Comparison of ENCODE assay signal across 18 mouse cellular contexts in the genomic region with DNA sequence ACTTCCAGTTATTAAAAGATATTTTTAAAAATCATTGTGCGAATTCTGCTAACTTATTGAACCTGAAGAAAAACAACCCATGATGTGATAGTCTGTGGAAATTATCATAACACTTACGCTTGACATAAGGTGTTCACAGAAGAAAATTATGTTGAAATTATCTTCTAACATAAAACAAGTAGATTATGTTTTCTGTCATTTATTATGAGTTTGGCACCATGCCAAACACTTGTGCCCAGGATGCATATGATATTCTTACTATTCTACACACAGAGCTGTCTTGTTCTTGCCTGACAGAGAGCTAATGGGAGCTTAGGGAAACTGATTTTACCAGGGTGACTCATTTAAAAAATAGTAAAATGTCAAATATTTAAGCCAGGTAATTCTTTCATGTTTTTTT.
"Had no signal": no experiment of that assay in that cellular context is flagged by ENCODE, and none has a peak within 500 bp of the region (broad histone marks: within the 10 kb centered on the region; RNA-seq: fewer than 3 reads in every experiment).

No protein-coding gene starts in this region.

- DNase-seq: liver, postnatal 0 days; lung, adult 2 months; lung, postnatal 14 days; lung, postnatal 36 days; right cerebral cortex, postnatal 14 days; thymus, adult 2 months; thymus, postnatal 25 days; thymus, postnatal 4 days had no signal

- H3K27ac ChIP-seq: liver, embryonic 15.5 days; lung, embryonic 15.5 days; macrophage; midbrain, embryonic 12.5 days; midbrain, embryonic 15.5 days; neural tube, embryonic 12.5 days; stomach, embryonic 15.5 days; stomach, postnatal 0 days had no signal

- H3K9me3 ChIP-seq: liver, embryonic 15.5 days; lung, embryonic 15.5 days; megakaryocyte, embryonic 14.5 days; midbrain, embryonic 12.5 days; midbrain, embryonic 15.5 days; neural tube, embryonic 12.5 days; stomach, embryonic 15.5 days had no signal

- H3K36me3 ChIP-seq: liver, embryonic 15.5 days; lung, embryonic 15.5 days; midbrain, embryonic 12.5 days; midbrain, embryonic 15.5 days; neural tube, embryonic 12.5 days; stomach, embryonic 15.5 days had no signal

- ATAC-seq: liver, postnatal 0 days; lung, postnatal 0 days; midbrain, embryonic 15.5 days had no signal

- H3K27me3 ChIP-seq: liver, embryonic 15.5 days; lung, embryonic 15.5 days; megakaryocyte, embryonic 14.5 days; midbrain, embryonic 12.5 days; midbrain, embryonic 15.5 days; neural tube, embryonic 12.5 days; stomach, embryonic 15.5 days had no signal

- H3K9ac ChIP-seq: liver, embryonic 15.5 days; liver, postnatal 0 days; lung, embryonic 15.5 days; midbrain, embryonic 12.5 days; midbrain, embryonic 15.5 days; neural tube, embryonic 12.5 days; stomach, embryonic 15.5 days had no signal

- H3K4me3 ChIP-seq: liver, embryonic 15.5 days; lung, embryonic 15.5 days; megakaryocyte, embryonic 14.5 days; midbrain, embryonic 12.5 days; midbrain, embryonic 15.5 days; neural tube, embryonic 12.5 days; stomach, embryonic 15.5 days had no signal

- H3K4me2 ChIP-seq: liver, embryonic 15.5 days; lung, embryonic 15.5 days; midbrain, embryonic 12.5 days; midbrain, embryonic 15.5 days; neural tube, embryonic 12.5 days; stomach, embryonic 15.5 days had no signal

- H3K4me1 ChIP-seq: liver, embryonic 15.5 days; lung, embryonic 15.5 days; megakaryocyte, embryonic 14.5 days; midbrain, embryonic 12.5 days; midbrain, embryonic 15.5 days; neural tube, embryonic 12.5 days; stomach, embryonic 15.5 days had no signal
